Comparison of ENCODE assay signal across 9 mouse cellular contexts in genomic region chr17:90390316-90391212, GRCm38 (mm10).
DNase-seq lines count a peak whose midpoint lies in the region; ATAC-seq and TF ChIP-seq lines count a peak whose summit lies in the region.
"Had no signal": no experiment of that assay in that cellular context is flagged by ENCODE, and none has a peak within 500 bp of the region (broad histone marks: within the 10 kb centered on the region; RNA-seq: fewer than 3 reads in every experiment).

No protein-coding gene starts in this region.

- H3K27me3 ChIP-seq in forebrain, embryonic 11.5 days (ENCODE audit: control insufficient read depth, insufficient read depth, low read length) = no peaks in the 10 kb centered on the region
- H3K27me3 ChIP-seq in forebrain, embryonic 10.5 days (ENCODE audit: poor library complexity, severe bottlenecking) = no peaks in the 10 kb centered on the region
- H3K27me3 ChIP-seq in liver, embryonic 11.5 days (replicated peaks; ENCODE audit: control insufficient read depth, insufficient read depth, low read length) = no peaks in the 10 kb centered on the region

- no peak overlapping the region for H3K27ac ChIP-seq in forebrain, embryonic 11.5 days (ENCODE audit: low read depth, low read length)
- H3K27ac ChIP-seq in forebrain, embryonic 10.5 days = no peak overlapping the region
- H3K27ac ChIP-seq in ES-E14 (ENCODE audit: insufficient read depth, low read depth, low read length, poor library complexity, severe bottlenecking) = peak overlapping the region; percentile 65; the same call in 1 of the 2 replicates
- H3K27ac ChIP-seq in liver, embryonic 11.5 days (ENCODE audit: low read depth, low read length) = no peak overlapping the region

- ATAC-seq in forebrain, embryonic 11.5 days (replicated peaks; ENCODE audit: low FRiP score) = peak; percentile 86
- no peak for ATAC-seq in inflammation-experienced regulatory T-cells, adult 6 months
- ATAC-seq in liver, embryonic 11.5 days (replicated peaks; ENCODE audit: low FRiP score) = no peak

- H3K4me2 ChIP-seq in forebrain, embryonic 11.5 days (ENCODE audit: low read depth, low read length, severe bottlenecking) = no peak overlapping the region
- no peak overlapping the region for H3K4me2 ChIP-seq in liver, embryonic 11.5 days

- in situ Hi-C loops in ES-E14 (cut with MboI; ENCODE audit: low sequenced_read_pairs in 2 of 2, unreplicated experiment in 2 of 2) = no loop called here

- no peaks in the 10 kb centered on the region for H3K36me3 ChIP-seq in forebrain, embryonic 11.5 days (ENCODE audit: control insufficient read depth, insufficient read depth, low read length)
- H3K36me3 ChIP-seq in forebrain, embryonic 10.5 days (replicated peaks) = no peaks in the 10 kb centered on the region
- H3K36me3 ChIP-seq in ES-E14 (ENCODE audit: control insufficient read depth, insufficient read depth, low read length, poor library complexity, severe bottlenecking) = no peaks in the 10 kb centered on the region
- H3K36me3 ChIP-seq in liver, embryonic 11.5 days (ENCODE audit: control insufficient read depth, insufficient read depth, low read length) = no peaks in the 10 kb centered on the region

- no peak overlapping the region for H3K4me3 ChIP-seq in forebrain, embryonic 11.5 days (ENCODE audit: low read depth, low read length)
- no peak overlapping the region for H3K4me3 ChIP-seq in forebrain, embryonic 10.5 days
- 0 out of 4 replicates have a peak overlapping the region, but pooled peaks of 1 of the 2 experiments have one; percentile 6 for H3K4me3 ChIP-seq in ES-E14 (ENCODE audit: insufficient read depth in 1 of 2, low read depth in 1 of 2, low read length in 2 of 2, poor library complexity in 1 of 2, severe bottlenecking in 1 of 2)
- H3K4me3 ChIP-seq in liver, embryonic 11.5 days (ENCODE audit: low read depth, low read length) = no peak overlapping the region

- H3K9ac ChIP-seq in forebrain, embryonic 11.5 days (ENCODE audit: low read length) = no peak overlapping the region
- no peak overlapping the region for H3K9ac ChIP-seq in ES-E14 (ENCODE audit: insufficient read depth, low read depth, low read length, poor library complexity, severe bottlenecking)
- H3K9ac ChIP-seq in liver, embryonic 11.5 days (ENCODE audit: low read depth, low read length) = no peak overlapping the region

- WGBS in forebrain, embryonic 11.5 days = 14% methylated on average over 7 of the region's 7 CpGs
- WGBS in forebrain, embryonic 10.5 days = 22% methylated on average over 7 of the region's 7 CpGs
- WGBS in liver, embryonic 11.5 days = 48% methylated on average over 7 of the region's 7 CpGs

- no peaks in the 10 kb centered on the region for H3K9me3 ChIP-seq in forebrain, embryonic 11.5 days (ENCODE audit: control insufficient read depth, low read length)
- H3K9me3 ChIP-seq in forebrain, embryonic 10.5 days = no peaks in the 10 kb centered on the region
- H3K9me3 ChIP-seq in ES-E14 (ENCODE audit: control insufficient read depth, insufficient read depth, low read depth, low read length) = no peaks in the 10 kb centered on the region
- H3K9me3 ChIP-seq in liver, embryonic 11.5 days (ENCODE audit: control insufficient read depth, low read length) = no peaks in the 10 kb centered on the region

- H3K4me1 ChIP-seq in forebrain, embryonic 11.5 days (replicated peaks; ENCODE audit: control insufficient read depth, insufficient read depth, low read length) = no peaks in the 10 kb centered on the region; the same call in 1 of the 2 replicates
- peaks cover 18% of the 10 kb centered on the region for H3K4me1 ChIP-seq in forebrain, embryonic 10.5 days
- peaks cover 7 to 8% of the 10 kb centered on the region in 2 experiments for H3K4me1 ChIP-seq in ES-E14 (ENCODE audit: control insufficient read depth in 2 of 2, insufficient read depth in 2 of 2, low read length in 2 of 2, poor library complexity in 1 of 2)
- no peaks in the 10 kb centered on the region for H3K4me1 ChIP-seq in liver, embryonic 11.5 days (replicated peaks; ENCODE audit: control insufficient read depth, insufficient read depth, low read length)

- no peak for DNase-seq in forebrain, embryonic 11.5 days (ENCODE audit: low spot score)
- DNase-seq in forebrain, embryonic 10.5 days (ENCODE audit: extremely low spot score, low spot score) = no peak
- DNase-seq in ES-E14 (ENCODE audit: low read depth, low spot score) = peak; percentile 74
- DNase-seq in cerebellum, postnatal 36 days = peak; percentile 33 to 45
- DNase-seq in lung, postnatal 36 days = peak; percentile 29
- no peak for DNase-seq in thymus, postnatal 14 days
- DNase-seq in liver, embryonic 11.5 days (ENCODE audit: low spot score) = no peak
- DNase-seq: layer of hippocampus, postnatal 36 days had no signal

TF ChIP-seq in ES-E14, 5 proteins besides CTCF, POLR2A, EP300 and RAD21:
- no peak for TF ChIP-seq HCFC1 (IDR thresholded peaks at IDR 0.05; ENCODE audit: borderline replicate concordance, insufficient read depth, low read length)
- TF ChIP-seq MAFK (IDR thresholded peaks at IDR 0.05; ENCODE audit: insufficient read depth, low read depth, low read length) = no peak
- no peak for TF ChIP-seq ZC3H11A (IDR thresholded peaks at IDR 0.05; ENCODE audit: borderline replicate concordance, low read depth, low read length)
- no peak for TF ChIP-seq ZNF384 (IDR thresholded peaks at IDR 0.05; ENCODE audit: low read depth, low read length)
- no peak for TF ChIP-seq CHD2 (IDR thresholded peaks at IDR 0.05; ENCODE audit: low read depth, low read length)

Comparison
In these comparisons a context has a peak if more than half of its experiments do, and no peak if none do; other contexts are left out.
1. DNase-seq: peak in ES-E14 (single experiment), cerebellum, postnatal 36 days (2 of 2) and lung, postnatal 36 days (single experiment); none in forebrain, embryonic 11.5 days (single experiment), forebrain, embryonic 10.5 days (single experiment), thymus, postnatal 14 days (single experiment) and liver, embryonic 11.5 days (single experiment).